Mouse (Mus musculus) liver, postnatal 0 days (tissue): Measurements from ENCODE around the gene Tut4.

Experiments
- CTCF ChIP-seq: sonication (generic); IDR thresholded peaks from 2 replicates; pipeline ENCODE4 v1.5.1; 2016; ENCODE audit warnings: antibody characterized with exemption, low read depth
- EP300 ChIP-seq: IDR thresholded peaks from 2 replicates; pipeline ENCODE4 v1.6.1; 2016; ENCODE audit warnings: antibody characterized with exemption, low read depth, mild to moderate bottlenecking

DNA sequence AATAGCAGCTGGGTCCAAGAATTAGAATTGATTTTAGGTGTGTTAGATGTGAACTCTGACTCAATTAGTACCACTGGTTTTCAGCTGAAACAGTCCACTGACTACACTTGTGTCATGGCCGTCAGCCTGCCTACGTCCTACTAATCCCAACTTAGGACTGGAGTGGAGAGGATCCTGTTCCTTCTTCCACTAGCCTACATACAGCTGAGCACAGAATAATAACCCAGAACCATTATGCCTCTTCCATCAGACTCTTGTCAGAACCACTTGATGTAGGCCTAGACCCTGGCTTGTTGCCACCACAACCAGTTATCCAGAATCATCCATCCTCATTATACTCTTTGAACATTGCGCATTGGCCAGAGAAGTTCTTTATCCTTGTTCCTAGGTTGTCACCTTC is 24.4 kb upstream of the Tut4 start:
- TF ChIP-seq CTCF, result no peak
- no peak for TF ChIP-seq EP300
